Mouse (Mus musculus): ENCODE measurements around the gene Kcnd2. TPM values are rescaled to one million over a fixed set of nuclear protein-coding genes. Genes with fewer than 3 reads are reported as not detected.

Gene Kcnd2
- total and polyA plus RNA-seq, 3 experiments: not detected

- Histone ChIP-seq H3K27ac (ENCODE audit: insufficient read depth, low read depth) (no peak overlapping the region), H3K79me2 (replicated peaks; ENCODE audit: control insufficient read depth, extremely low read depth, insufficient read depth, poor library complexity, severe bottlenecking) (no peaks in the 10 kb centered on the region), H3K9me3 (replicated peaks; ENCODE audit: low read length) (peaks cover 23% of the 10 kb centered on the region), H3K36me3 (replicated peaks in 1 of 2; ENCODE audit: control insufficient read depth in 1 of 2, insufficient read depth in 1 of 2, low read length in 1 of 2) (no peaks in the 10 kb centered on the region), H3K4me2 (ENCODE audit: insufficient read depth, low read depth, poor library complexity, severe bottlenecking) (no peak overlapping the region), H3K4me1 (ENCODE audit: control insufficient read depth in 1 of 2, insufficient read depth in 2 of 2) (no peaks in the 10 kb centered on the region), H3K4me3 (replicated peaks in 1 of 3; ENCODE audit: low read depth in 2 of 3, low read length in 2 of 3, poor library complexity in 1 of 3) (no peak overlapping the region), H3K9ac (ENCODE audit: insufficient read depth, low read depth) (no peak overlapping the region), H3K27me3 (replicated peaks) (no peaks in the 10 kb centered on the region)
- dilution Hi-C loops (cut with MboI; ENCODE audit: extremely low pct_ligation_motif_present, extremely low pct_unique_long_range_greater_than_20kb, low sequenced_read_pairs): no loop called here
- no peak for TF ChIP-seq ZKSCAN1 (IDR thresholded peaks at IDR 0.05; ENCODE audit: borderline replicate concordance, low read depth, low read length)
- DNase-seq (ENCODE audit: extremely low read depth): no peak
- in situ Hi-C loops (cut with MboI; ENCODE audit: low pct_ligation_motif_present, low pct_unique_long_range_greater_than_20kb, low sequenced_read_pairs): no loop called here
Observed at GRCm38 (mm10) chr6:21216206-21217020, 1.1 kb downstream of the Kcnd2 start.

- Histone ChIP-seq H3K9me3 (replicated peaks; ENCODE audit: low read length) (peaks cover 23% of the 10 kb centered on the region), H3K4me3 (replicated peaks in 1 of 3; ENCODE audit: low read depth in 2 of 3, low read length in 2 of 3, poor library complexity in 1 of 3) (no peak overlapping the region), H3K79me2 (replicated peaks; ENCODE audit: control insufficient read depth, extremely low read depth, insufficient read depth, poor library complexity, severe bottlenecking) (no peaks in the 10 kb centered on the region), H3K27me3 (replicated peaks) (no peaks in the 10 kb centered on the region), H3K9ac (ENCODE audit: insufficient read depth, low read depth) (no peak overlapping the region), H3K4me2 (ENCODE audit: insufficient read depth, low read depth, poor library complexity, severe bottlenecking) (no peak overlapping the region), H3K36me3 (replicated peaks in 1 of 2; ENCODE audit: control insufficient read depth in 1 of 2, insufficient read depth in 1 of 2, low read length in 1 of 2) (no peaks in the 10 kb centered on the region), H3K27ac (ENCODE audit: insufficient read depth, low read depth) (no peak overlapping the region), H3K4me1 (ENCODE audit: control insufficient read depth in 1 of 2, insufficient read depth in 2 of 2) (no peaks in the 10 kb centered on the region)
- TF ChIP-seq JUN (IDR thresholded peaks at IDR 0.05; ENCODE audit: insufficient read depth, low read depth, low read length): no peak
- no peak for TF ChIP-seq TBP (conservative IDR thresholded peaks at IDR 0.05; ENCODE audit: low read depth, low read length)
- TF ChIP-seq E2F4 (IDR thresholded peaks at IDR 0.05; ENCODE audit: insufficient replicate concordance, low read depth, low read length): no peak
- DNase-seq (ENCODE audit: extremely low read depth): no peak
- dilution Hi-C loops (cut with MboI; ENCODE audit: extremely low pct_ligation_motif_present, extremely low pct_unique_long_range_greater_than_20kb, low sequenced_read_pairs): no loop called here
- in situ Hi-C loops (cut with MboI; ENCODE audit: low pct_ligation_motif_present, low pct_unique_long_range_greater_than_20kb, low sequenced_read_pairs): no loop called here
Observed at GRCm38 (mm10) chr6:21217156-21217555, 1.9 kb downstream of the Kcnd2 start.

- no peaks in the 10 kb centered on the region for H3K27me3 ChIP-seq (replicated peaks)
- in situ Hi-C loops (cut with MboI; ENCODE audit: low pct_ligation_motif_present, low pct_unique_long_range_greater_than_20kb, low sequenced_read_pairs): no loop called here
- TF ChIP-seq USF2 (conservative IDR thresholded peaks at IDR 0.05; ENCODE audit: low read depth, low read length): no peak
- no peak for TF ChIP-seq PAX5 (IDR thresholded peaks at IDR 0.05; ENCODE audit: low read length)
- no peak for TF ChIP-seq RCOR1 (conservative IDR thresholded peaks at IDR 0.05; ENCODE audit: low read depth, low read length)
- TF ChIP-seq MXI1 (IDR thresholded peaks at IDR 0.05; ENCODE audit: low read depth, low read length): no peak
- no peak for TF ChIP-seq ZC3H11A (IDR thresholded peaks at IDR 0.05; ENCODE audit: low read depth, low read length)
- no peak for TF ChIP-seq GABPA (IDR thresholded peaks at IDR 0.05; ENCODE audit: insufficient replicate concordance, low read depth, low read length)
- no peak for TF ChIP-seq CHD1 (IDR thresholded peaks at IDR 0.05; ENCODE audit: low read depth, low read length)
- no peak for TF ChIP-seq ZNF384 (IDR thresholded peaks at IDR 0.05; ENCODE audit: low read depth, low read length)
- TF ChIP-seq CTCF (conservative IDR thresholded peaks at IDR 0.05 in 1 of 2, IDR thresholded peaks at IDR 0.05 in 1 of 2; ENCODE audit: low read depth in 2 of 2, low read length in 2 of 2): no peak
- TF ChIP-seq JUND (conservative IDR thresholded peaks at IDR 0.05; ENCODE audit: low read depth, low read length): no peak
- TF ChIP-seq POLR2AphosphoS2 (IDR thresholded peaks at IDR 0.05; ENCODE audit: low read depth, low read length): no peak
- no peak for TF ChIP-seq NELFE (IDR thresholded peaks at IDR 0.05; ENCODE audit: low read depth, low read length)
- no peak for TF ChIP-seq TCF12 (IDR thresholded peaks at IDR 0.05; ENCODE audit: low read depth, low read length)
- TF ChIP-seq HCFC1 (IDR thresholded peaks at IDR 0.05; ENCODE audit: low read depth, low read length): no peak
- TF ChIP-seq TBP (conservative IDR thresholded peaks at IDR 0.05; ENCODE audit: low read depth, low read length): no peak
- TF ChIP-seq CHD2 (IDR thresholded peaks at IDR 0.05; ENCODE audit: low read length): no peak
- no peak for TF ChIP-seq MAFK (IDR thresholded peaks at IDR 0.05; ENCODE audit: insufficient replicate concordance, low read length)
- TF ChIP-seq NRF1 (IDR thresholded peaks at IDR 0.05; ENCODE audit: low read depth, low read length): no peak
- H3K9me3 ChIP-seq (replicated peaks; ENCODE audit: low read length): no peaks in the 10 kb centered on the region
- no peak overlapping the region for H3K27ac ChIP-seq (ENCODE audit: insufficient read depth, low read depth)
- H3K36me3 ChIP-seq (replicated peaks in 1 of 2; ENCODE audit: control insufficient read depth in 1 of 2, insufficient read depth in 1 of 2, low read length in 1 of 2): no peaks in the 10 kb centered on the region
- H3K4me3 ChIP-seq (replicated peaks in 1 of 3; ENCODE audit: low read depth in 2 of 3, low read length in 2 of 3, poor library complexity in 1 of 3): no peak overlapping the region
- no peak overlapping the region for H3K9ac ChIP-seq (ENCODE audit: insufficient read depth, low read depth)
- H3K4me1 ChIP-seq (ENCODE audit: control insufficient read depth in 1 of 2, insufficient read depth in 2 of 2): no peaks in the 10 kb centered on the region
- dilution Hi-C loops (cut with MboI; ENCODE audit: extremely low pct_ligation_motif_present, extremely low pct_unique_long_range_greater_than_20kb, low sequenced_read_pairs): no loop called here
- no peak overlapping the region for H3K4me2 ChIP-seq (ENCODE audit: insufficient read depth, low read depth, poor library complexity, severe bottlenecking)
- no peaks in the 10 kb centered on the region for H3K79me2 ChIP-seq (replicated peaks; ENCODE audit: control insufficient read depth, extremely low read depth, insufficient read depth, poor library complexity, severe bottlenecking)
- no peak for DNase-seq (ENCODE audit: extremely low read depth)
Observed at GRCm38 (mm10) chr6:21226124-21226523, 10.8 kb downstream of the Kcnd2 start.

All from CH12.LX (cell line).